Mouse (Mus musculus) CH12.LX (cell line): Measurements from ENCODE around the gene Grip1.

Experiments
- CTCF ChIP-seq, 2 experiments: IDR thresholded peaks in 1 of 2; conservative IDR thresholded peaks in 1 of 2; 2 replicates each; pipeline ENCODE4 v1.5.1; 2011 to 2012; ENCODE audit warnings: low read depth in 2 of 2, low read length in 2 of 2, improper control_type of control experiment in 1 of 2, inconsistent platforms in 1 of 2, mild to moderate bottlenecking in 1 of 2, moderate library complexity in 1 of 2
- E2F4 ChIP-seq: IDR thresholded peaks from 2 replicates; pipeline ENCODE4 v1.6.1; 2011; ENCODE audit warnings: low read depth, low read length, improper control_type of control experiment; ENCODE audit not compliant: insufficient replicate concordance
- EP300 ChIP-seq: IDR thresholded peaks from 2 replicates; pipeline ENCODE4 v1.6.1; 2011; ENCODE audit warnings: low read length, improper control_type of control experiment
- HCFC1 ChIP-seq: IDR thresholded peaks from 2 replicates; pipeline ENCODE4 v1.6.1; 2012; ENCODE audit warnings: low read depth, mild to moderate bottlenecking, inconsistent platforms, low read length, improper control_type of control experiment
- JUND ChIP-seq: conservative IDR thresholded peaks from 2 replicates; pipeline ENCODE4 v1.6.1; 2011; ENCODE audit warnings: low read depth, low read length, improper control_type of control experiment
- MXI1 ChIP-seq: IDR thresholded peaks from 2 replicates; pipeline ENCODE4 v1.6.1; 2011; ENCODE audit warnings: mild to moderate bottlenecking, low read depth, low read length, improper control_type of control experiment
- NRF1 ChIP-seq: IDR thresholded peaks from 2 replicates; pipeline ENCODE4 v1.6.1; 2014; ENCODE audit warnings: low read depth, mild to moderate bottlenecking, inconsistent platforms, low read length, improper control_type of control experiment, moderate library complexity
- POLR2A ChIP-seq: IDR thresholded peaks from 2 replicates; pipeline ENCODE4 v1.6.1; 2011; ENCODE audit warnings: low read depth, mild to moderate bottlenecking, improper control_type of control experiment, low read length
- POLR2AphosphoS2 ChIP-seq: IDR thresholded peaks from 2 replicates; pipeline ENCODE4 v1.6.1; 2011; ENCODE audit warnings: low read depth, low read length, improper control_type of control experiment
- SIN3A ChIP-seq: IDR thresholded peaks from 2 replicates; pipeline ENCODE4 v1.6.1; 2012; ENCODE audit warnings: low read length, improper control_type of control experiment, inconsistent platforms
- USF2 ChIP-seq: conservative IDR thresholded peaks from 2 replicates; pipeline ENCODE4 v1.6.1; 2011; ENCODE audit warnings: low read depth, low read length, improper control_type of control experiment
- ZNF384 ChIP-seq: IDR thresholded peaks from 2 replicates; pipeline ENCODE4 v1.6.1; 2012; ENCODE audit warnings: low read depth, low read length, improper control_type of control experiment, inconsistent platforms

DNA sequence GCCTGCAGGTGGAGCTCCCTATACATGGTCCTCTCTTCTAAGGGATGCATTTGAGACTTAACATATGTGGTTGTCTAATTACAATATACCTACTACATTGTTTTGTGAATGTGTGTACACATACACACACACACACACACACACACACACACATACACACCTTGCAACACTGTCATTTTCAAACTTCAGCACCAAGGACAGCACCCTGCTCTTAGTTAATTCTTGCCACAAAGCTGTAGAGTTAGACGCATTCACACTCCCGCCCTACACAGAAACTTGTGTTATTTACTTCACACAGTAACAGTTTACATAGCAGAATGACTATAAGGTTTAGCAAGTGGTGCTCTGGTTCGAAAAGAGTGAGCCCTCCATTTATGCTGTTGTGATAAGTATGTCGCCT, 251.7 kb downstream of the Grip1 start:
- TF ChIP-seq ZNF384: no peak
- TF ChIP-seq POLR2A: no peak
- no peak for TF ChIP-seq CTCF (conservative IDR thresholded peaks at IDR 0.05 in 1 of 2, IDR thresholded peaks at IDR 0.05 in 1 of 2; ENCODE audit: low read depth in 2 of 2, low read length in 2 of 2)
- no peak for TF ChIP-seq EP300
- TF ChIP-seq MXI1: no peak
- TF ChIP-seq E2F4: no peak
- TF ChIP-seq USF2: no peak
- no peak for TF ChIP-seq HCFC1
- no peak for TF ChIP-seq SIN3A
- TF ChIP-seq POLR2AphosphoS2: no peak
- TF ChIP-seq JUND: no peak
- no peak for TF ChIP-seq NRF1
